Mouse (Mus musculus) kidney, adult 2 months (tissue): ENCODE measurements around the gene Fgfr3.

Experiments used
- CTCF ChIP-seq: fragments of 200-500 bp; conservative IDR thresholded peaks from 2 replicates; pipeline ENCODE4 v1.5.1; 2011; ENCODE audit warnings: low read depth, mild to moderate bottlenecking, control low read depth, low read length, moderate library complexity, mixed read lengths; ENCODE audit not compliant: insufficient read depth, insufficient read length
- POLR2A ChIP-seq: fragments of 200-500 bp; IDR thresholded peaks from one replicate; pipeline ENCODE4 v1.6.1; 2011; ENCODE audit warnings: low read depth, low read length, control low read depth

- no peak for TF ChIP-seq CTCF
- no peak for TF ChIP-seq POLR2A
Measured at GRCm38 (mm10) chr5:33707163-33707562, 14.3 kb upstream of the Fgfr3 start.
